Mouse (Mus musculus) 3134 (cell line): ENCODE data around the gene Tmprss3.

Experiments used
- DNase-seq: peaks from one replicate; pipeline ENCODE4 v3.0.0-alpha.2; 2011; ENCODE audit warnings: low spot score; ENCODE audit not compliant: insufficient read length; ENCODE audit errors: extremely low read depth

Gene Tmprss3

DNA sequence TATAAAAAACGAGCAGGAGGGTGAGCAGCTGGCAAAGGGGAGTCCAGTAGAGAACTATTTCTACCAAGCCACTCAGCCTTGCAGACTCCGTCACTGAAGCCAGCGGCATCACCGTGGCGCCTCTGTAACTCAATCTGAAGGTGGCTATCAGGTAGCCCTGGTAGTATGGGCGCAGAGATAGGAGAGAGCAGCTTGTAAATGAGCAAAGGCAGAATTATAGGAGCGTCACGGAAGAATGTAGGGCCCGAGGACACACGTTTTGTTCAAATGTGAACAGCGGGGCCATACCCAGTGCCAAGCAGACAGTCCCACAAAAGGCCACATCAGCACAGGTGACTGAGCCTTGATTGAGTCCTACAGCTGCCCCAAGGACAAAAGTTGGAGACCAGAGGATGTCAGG, at the start of gene Tmprss3:
TSS of gene Tmprss3 (minus strand) at position 101 of the 400 bp plus-strand sequence.
- DNase-seq = no peak

DNA sequence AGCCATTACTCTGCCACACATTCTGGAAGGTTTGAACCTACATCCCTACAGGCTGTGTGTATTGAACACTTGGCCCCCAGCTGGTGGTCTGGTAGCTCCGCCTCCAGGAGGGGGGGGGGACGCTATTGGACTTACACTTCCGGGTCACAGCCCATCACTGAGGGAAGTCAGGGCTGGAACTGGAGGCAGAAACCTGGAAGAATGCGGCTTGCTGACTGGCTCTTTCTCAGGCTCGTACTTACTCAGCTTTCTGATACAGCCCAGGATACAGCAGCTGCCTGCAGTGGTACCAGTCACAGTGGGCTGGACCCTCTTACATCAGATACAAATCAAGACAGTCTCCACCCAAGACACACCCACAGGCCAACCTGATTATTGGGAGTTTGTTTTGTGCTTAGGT, 48.4 kb upstream of the Tmprss3 start:
- no peak for DNase-seq

DNA sequence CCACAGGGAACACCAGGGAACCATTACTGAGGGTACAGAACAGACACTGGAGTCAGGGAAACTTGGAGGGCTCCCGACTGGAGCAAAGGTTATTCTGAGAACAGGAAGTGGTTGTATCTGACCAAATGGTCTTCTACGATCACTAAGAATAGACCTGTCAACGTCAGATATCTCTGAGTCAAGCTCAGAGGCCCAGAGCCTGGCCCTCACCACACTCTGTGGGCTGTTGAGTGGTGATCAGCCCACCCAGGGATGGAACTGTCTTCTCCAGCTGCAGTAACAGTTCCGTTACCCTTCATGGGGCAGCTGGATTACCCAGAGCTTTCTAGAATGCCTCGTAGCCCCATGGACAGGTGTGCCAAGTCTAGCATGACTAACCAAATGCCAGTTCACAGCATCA, 46.5 kb upstream of the Tmprss3 start:
- DNase-seq = no peak

DNA sequence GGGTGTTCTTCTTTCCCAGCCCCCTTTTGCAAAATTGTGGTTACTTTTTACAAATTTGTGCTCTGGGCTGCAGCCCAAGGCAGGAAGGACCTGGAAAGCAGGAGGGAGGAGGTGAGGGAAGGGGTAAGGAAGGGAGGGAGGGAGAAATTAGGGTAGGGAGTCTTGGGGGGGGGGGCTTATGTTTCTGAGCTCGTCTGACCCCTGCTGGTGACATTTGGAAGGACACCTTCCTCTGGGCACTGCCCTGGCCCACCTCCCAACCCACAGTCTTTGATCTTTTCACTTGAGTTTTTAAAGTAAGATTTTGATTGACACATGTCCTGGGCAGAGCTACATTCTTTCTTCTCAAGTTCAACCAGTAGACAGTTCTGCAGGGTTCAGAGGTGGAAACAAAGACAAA, 44.0 kb upstream of the Tmprss3 start:
- no peak for DNase-seq

DNA sequence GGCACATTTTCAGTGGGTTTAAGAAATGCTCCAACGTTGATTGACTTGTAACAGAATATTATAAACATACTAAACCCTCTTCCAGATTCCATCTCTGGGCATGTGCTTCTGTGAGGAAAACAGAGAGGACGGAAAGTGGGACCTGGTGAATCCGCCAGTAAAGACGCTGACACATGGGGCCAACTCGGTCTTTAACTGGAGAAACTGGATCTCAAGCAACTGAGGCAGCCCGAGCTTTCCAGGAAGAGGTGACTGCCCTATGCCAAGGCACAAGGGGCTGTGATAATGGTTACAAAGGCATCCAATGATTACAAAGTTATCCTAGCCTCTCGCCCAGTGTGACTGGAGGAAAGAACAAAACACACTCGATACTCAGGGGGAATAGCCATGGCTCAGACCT, 42.4 kb upstream of the Tmprss3 start:
- no peak for DNase-seq

DNA sequence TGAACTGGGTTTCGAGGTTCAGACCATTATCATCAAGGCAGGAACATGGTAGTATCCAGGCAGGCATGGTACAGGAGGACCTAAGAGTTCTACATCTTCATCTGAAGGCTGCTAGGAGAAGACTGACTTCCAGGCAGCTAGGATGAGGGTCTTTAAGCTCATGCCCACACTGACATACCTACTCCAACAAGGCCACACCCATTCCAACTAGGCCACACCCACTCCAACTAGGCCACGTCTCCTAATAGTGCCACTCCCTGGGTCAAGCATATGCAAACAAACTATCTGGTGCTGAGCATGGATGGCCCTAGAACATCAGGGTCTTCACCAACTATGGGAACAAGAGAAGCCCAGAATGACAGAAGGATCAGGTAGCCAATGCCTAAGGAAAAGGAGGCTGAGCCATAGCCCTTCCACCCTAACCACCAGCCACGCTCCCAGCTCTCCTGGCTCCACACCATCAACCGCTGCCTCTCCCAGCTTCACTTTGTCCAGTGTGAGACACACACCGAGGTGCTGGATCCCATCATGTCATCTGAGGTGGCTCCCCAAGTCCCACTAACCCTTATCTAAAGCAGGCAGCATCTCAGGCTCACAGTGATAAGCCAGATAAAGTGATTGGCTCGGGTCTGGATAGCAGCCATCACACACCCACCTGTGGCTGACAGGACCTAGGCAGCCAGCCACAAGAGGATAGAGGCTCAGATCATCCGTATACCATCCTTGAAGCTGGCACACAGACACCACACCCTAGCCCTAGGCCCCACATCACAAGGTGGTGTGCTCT, 39.6 kb upstream of the Tmprss3 start:
- DNase-seq = no peak

DNA sequence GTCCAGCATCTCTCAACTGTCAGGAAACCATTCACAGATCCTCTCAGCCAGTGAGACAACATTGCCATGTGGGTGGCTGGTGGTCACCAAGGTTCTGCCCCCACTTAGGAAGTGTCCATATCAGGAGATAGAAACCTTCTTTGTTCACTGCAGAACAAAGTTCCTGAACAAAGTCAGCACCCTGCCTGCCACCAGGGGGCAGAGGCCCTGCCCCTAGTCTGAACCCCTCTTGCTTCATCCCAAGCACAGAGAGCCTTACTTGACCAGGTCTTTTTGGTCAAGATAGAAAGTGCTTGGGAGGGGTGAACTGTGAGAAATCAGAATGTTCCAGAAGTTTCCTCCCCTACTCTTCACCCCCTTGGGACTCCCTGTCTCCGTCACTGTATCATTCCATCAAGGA, 37.1 kb upstream of the Tmprss3 start:
- no peak for DNase-seq

DNA sequence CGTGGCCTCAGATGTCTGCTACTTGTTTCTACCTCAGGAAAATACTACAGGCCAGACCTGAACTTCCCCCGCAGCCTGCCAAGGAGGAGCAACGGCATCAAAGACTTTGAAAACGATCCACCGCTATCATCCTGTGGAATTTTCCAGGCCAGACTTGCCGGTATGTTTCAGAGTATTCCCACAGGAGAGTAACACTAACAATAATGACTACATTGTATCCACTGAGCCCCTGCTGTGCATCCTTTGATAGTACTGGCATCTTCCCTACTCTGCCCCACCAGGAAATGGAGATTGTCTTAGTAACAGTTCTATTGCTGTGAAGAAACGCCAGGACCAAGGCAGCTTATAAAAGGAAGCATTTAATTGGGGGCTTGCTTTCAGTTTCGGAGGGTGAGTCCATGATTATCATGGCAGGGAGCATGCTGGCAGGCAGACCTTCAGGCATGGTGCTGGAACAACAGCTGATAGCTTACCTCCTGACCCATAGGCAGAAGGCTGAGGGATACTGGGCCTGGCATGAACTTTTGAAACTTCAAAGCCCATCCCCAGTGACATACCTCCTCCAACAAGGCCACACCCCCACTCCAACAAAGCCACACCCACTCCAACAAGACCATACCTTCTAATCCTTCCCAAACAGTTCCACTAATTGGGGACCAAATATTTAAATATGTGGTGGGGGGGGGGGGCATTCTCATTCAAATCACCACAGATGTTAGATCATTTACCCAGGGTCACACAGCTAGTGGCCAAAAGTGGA, 33.7 kb upstream of the Tmprss3 start:
- DNase-seq = no peak

DNA sequence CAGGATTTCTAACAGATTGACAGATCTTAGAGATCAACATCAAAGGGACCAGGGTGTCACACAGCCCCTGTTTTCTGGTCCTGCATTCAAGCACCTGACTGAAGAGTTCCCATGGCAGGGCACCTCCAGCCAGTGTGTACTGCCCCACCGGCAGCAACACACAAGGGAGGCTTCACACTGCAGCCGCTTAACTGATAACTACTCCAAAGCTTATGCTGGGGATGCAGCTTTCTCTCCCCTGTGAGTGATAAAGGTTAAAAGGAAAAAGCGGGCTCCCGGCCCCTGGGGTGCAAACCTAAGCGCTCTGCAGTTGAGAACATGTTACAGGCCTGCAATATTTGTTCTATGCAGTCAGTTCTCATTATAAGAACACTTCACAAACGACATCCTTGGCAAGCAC, 33.0 kb upstream of the Tmprss3 start:
- DNase-seq = no peak

DNA sequence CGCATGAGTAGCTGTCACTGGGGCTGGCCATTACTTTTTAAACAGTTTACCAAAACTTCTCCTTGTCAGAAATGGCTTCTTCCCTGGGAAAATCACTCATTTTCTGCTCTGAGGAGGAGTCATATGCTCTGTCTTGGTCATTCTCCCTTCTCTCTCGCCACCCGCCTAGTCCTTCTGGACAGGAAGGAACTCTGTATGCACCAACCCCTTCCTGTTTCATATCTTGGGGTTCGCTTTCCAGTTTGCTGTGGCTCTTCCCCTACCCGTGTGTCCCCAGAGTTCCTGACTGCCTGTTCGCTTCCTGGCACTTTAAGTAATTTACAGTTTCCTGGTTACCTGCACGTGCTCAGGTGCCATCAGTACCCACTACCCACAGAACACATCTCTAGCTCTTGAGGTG, 28.2 kb upstream of the Tmprss3 start:
- no peak for DNase-seq

DNA sequence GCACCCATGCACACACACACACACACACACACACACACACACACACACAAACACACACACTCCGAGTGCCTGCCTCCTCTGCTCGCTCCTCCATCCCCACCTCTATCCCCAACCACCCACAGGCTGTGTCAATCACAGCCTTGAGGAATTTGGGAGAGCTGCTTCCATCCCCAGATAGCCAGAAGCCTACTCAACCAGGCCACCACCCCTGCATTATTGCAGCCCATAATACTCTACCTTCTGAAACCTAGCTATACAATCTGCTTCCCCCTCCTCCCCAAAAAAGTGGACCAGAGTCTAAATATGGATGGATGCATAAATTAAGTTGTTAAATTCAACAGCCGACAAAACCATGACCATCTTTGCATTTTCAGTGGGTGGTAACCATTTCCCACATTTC, 27.6 kb upstream of the Tmprss3 start:
- no peak for DNase-seq

DNA sequence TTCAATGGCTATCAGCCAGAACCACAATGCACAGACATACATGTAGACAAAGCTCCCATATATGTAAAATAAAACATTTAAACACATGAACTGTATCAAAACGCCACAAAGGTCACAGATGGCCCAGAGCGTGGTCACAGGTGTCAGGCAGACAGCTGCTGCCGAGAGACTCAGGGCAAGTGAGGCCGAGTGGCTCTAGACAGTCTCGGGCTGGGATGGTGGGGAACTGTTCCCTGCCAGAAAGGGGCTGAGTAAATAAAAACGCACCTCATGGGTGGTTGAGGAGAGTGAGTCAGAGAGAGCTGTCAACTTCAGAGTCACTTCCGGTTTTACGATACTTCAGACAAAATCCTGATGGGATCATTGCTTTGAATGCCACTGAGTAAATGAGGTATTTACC, 25.8 kb upstream of the Tmprss3 start:
- DNase-seq = no peak

DNA sequence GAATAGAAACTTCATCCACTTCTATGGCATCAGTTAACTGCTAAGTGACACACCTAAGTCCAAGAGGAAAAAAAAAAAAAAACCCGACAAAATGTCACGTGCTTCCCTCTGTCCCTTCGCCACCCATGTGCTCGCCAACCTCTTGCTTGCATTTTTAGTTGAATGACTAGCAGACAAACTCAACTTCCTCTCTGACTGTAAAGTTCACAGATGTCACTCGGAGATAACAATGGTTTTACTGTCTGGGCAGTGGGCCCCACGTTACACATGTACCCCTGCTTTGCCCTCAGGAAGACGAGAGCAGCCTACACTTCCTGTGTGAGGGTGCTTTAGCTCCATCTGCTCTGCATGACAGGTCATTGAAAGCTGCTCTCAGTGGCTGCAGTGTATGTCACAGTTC, 25.1 kb upstream of the Tmprss3 start:
- no peak for DNase-seq

DNA sequence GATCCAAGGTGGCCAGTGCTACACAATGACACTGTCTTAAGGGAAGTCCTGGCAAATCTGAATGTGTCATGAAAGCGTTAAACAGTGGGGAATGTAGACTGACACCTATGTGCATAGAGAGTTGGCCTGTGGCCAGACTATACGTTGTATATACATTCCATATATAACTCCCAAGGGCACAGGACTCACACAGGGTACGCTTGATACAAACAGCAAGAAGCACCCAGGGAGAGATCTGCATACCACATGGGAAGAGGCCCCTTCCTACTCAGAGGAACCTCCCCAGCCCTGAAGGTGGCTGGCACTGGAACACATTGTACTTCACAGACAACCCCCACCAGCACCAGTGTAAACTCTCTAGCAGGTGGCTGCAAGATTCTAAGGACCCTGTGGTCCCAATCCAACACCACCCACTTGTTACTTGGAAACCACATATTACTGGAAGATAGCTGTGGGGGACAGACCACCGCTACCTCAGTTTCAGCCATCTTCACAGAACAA, 24.1 kb upstream of the Tmprss3 start:
- DNase-seq = no peak

DNA sequence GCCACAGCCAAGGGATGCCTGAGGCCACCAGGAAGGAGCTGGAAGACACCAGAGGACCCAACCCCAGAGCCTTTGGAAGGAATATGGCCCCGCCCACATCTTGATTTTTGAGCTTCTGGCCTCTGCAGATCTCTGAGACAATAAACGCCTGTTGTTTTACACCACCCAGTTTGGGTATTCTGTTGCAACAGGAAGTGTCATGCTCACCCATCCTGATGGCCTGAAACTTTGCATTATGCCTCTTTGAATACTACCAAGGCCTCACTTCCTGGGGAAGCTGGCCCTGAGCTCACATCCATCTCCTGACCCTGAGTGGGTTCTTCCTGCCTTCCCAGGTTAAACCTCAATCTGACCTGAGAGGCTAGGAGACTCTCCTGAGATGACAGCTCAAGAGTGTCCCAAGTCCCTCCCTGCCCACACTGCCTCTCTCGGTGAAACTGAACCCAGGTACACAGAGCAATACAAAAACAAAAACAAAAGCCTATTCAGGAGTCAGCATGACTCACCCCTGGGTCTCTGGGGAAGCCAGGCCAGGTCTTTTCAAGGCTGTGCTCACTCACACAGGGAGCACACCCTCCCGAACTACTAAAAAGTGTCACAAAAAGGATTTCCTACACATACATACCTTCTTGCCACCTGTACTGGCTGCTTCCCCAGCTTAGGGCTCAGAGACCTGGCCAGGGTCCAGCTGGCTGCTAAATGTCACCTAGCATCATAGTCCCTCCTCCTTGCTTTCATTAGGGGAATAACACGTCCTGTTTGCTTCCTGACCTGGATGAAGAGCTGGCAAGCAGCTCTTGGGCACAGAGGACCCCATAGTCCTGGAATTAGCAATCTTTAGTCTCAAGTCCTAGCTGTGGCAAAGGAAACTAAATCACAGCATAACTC, 17.5 kb upstream of the Tmprss3 start:
- DNase-seq = no peak

DNA sequence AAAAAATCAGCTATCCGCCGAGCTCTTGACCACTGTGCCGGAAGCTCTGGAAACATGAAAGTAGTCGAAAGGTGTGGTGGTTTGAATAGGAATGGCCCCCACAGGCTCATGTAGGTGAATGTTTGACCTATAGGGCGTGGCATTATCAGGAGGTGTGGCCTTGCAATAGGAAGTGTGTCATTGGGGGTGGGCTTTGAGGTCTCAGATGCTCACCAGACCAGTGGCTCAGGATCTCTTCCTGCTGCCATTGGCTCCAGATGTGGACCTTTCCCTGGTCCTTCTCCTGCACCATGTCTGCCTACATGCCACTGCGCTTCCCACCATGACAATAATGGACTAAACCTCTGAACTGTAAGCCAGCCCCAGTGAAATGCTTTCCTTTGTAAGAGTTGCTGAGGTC, 13.1 kb upstream of the Tmprss3 start:
- no peak for DNase-seq

DNA sequence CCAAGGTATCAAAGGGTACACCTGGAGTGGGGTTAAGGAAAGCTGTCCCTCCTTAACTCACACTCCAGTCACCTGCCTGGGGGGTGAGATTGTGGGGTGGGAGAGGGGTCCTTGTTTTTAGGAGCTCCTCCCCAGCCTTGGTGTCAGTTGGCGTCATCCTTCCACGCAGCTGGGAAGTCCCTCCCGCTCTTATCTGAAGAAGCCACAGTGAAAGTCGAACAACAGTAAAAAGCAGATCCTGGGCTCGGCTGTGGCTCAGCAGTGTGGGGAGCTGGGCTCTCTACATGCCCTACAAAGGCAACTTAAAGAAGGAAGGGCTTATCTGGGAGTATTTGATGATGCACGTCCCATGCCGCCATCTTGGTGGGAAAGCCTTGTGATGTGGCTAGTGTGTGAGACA, 11.5 kb upstream of the Tmprss3 start:
- no peak for DNase-seq

DNA sequence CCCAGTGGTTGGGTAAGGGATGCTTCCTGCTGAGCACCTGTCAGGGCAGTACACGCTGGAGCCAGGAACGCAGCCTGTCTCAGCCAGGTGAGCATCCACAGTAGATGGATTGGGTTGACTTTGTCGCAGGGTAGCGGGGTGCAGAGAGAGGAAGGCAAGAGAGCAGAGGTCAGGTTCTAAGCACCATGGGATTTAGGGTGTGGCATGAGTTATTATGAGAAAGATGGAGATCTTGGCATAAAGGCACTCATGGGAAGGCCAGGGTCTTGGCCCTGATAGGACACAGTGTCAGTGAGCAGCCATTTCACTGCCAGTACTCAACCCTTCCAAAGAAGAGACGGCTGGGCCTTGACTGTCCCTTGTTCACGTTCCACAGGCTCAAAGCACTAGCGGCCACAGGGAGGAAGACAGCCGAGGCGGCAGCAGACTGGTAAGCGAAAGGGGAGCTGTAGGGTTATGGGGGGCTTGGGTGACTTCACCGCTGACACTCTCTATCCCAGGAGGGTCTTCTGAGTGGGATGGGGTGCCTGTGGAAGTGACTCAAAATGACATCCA, 10.7 kb upstream of the Tmprss3 start:
- no peak for DNase-seq

DNA sequence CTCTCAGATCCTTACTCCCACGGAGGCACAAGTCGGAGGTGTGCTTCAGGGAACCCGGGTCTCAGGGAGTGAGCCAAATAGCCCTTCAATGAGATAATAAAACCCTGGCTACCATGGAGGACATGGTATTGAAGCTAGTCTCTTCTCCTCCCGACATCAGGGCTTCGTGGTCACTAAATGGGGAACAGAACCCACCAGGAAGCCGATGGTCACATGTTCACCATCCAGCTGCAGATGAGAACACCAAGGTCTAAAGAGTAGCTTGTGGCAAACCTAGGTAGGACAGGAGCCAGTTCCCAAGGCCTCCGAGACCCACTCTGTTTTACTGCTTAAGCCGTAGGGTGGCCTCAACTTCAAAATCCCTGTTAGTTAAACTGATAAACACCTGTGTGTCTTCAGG, 9.9 kb upstream of the Tmprss3 start:
- no peak for DNase-seq

DNA sequence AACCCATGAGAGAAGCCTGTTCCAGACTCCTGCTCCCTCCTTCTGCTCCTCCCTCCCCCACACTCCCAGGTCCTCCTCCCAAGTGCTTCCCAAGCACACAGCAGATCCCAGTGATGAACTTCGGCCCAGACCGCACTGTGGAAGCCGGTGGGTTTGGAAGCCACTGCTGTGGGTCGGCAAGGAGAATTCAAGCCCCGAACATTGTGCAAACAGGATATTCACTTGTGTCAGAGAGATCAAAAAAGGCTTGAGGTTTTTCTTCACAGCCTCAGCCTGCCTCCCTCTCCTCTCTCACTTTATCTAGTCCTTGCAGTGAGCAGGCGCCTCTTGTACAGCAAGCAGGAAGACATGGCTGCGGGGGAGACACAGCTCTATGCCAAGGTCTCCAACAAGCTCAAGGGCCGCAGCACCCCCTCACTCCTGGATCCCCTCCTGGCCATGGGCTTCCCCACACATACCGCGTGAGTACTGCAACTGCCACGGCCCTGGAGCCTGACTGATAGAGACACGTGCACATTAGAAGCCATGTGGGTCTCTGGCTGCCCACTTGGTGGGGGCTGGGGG, 9.1 kb upstream of the Tmprss3 start, which contains the start of gene Ubash3a:
TSS of gene Ubash3a (plus strand) at position 103 of the 564 bp plus-strand sequence.
- DNase-seq = no peak
